Mouse (Mus musculus) heart, adult 2 months (tissue): ENCODE results near the gene Per3. TPM values are rescaled to one million over a fixed set of nuclear protein-coding genes. Genes with fewer than 3 reads are reported as not detected.

ENCODE experiments used
- DNase-seq, 2 experiments: peaks; one replicate each; pipeline ENCODE4 v3.0.0; 2021
- H3K27ac ChIP-seq: fragments of 200-600 bp; 2 replicates; pipeline ENCODE4 v1.8.1; 2022
- H3K27me3 ChIP-seq: fragments of 200-500 bp; 2 replicates; pipeline ENCODE4 v1.6.1; 2012; ENCODE audit warnings: mild to moderate bottlenecking, low read length, inconsistent platforms, mixed read lengths; ENCODE audit not compliant: control insufficient read depth, insufficient read depth
- H3K36me3 ChIP-seq: fragments of 200-500 bp; 2 replicates; pipeline ENCODE4 v1.6.1; 2012; ENCODE audit warnings: low read length, inconsistent platforms; ENCODE audit not compliant: control insufficient read depth, insufficient read depth
- H3K4me1 ChIP-seq: fragments of 200-500 bp; 2 replicates; pipeline ENCODE4 v1.6.1; 2011; ENCODE audit warnings: low read length; ENCODE audit not compliant: control insufficient read depth, insufficient read depth
- H3K4me3 ChIP-seq: fragments of 200-600 bp; 2 replicates; pipeline ENCODE4 v1.8.1; 2022
- H3K79me2 ChIP-seq: fragments of 200-500 bp; replicated peaks from 2 replicates; pipeline ENCODE4 v1.6.1; 2012; ENCODE audit warnings: mild to moderate bottlenecking, inconsistent platforms, low read length, moderate library complexity, mixed read lengths; ENCODE audit not compliant: control insufficient read depth, insufficient read depth
- H3K9ac ChIP-seq: fragments of 200-500 bp; 2 replicates; pipeline ENCODE4 v1.6.1; 2012; ENCODE audit warnings: low read depth, mild to moderate bottlenecking, control low read depth, inconsistent platforms, low read length, mixed read lengths
- CTCF ChIP-seq: fragments of 200-600 bp; IDR thresholded peaks from 2 replicates; pipeline ENCODE4 v1.8.1; 2022; ENCODE audit warnings: antibody characterized with exemption, mild to moderate bottlenecking, moderate library complexity
- EP300 ChIP-seq: fragments of 200-500 bp; IDR thresholded peaks from 2 replicates; pipeline ENCODE4 v1.6.1; 2011; ENCODE audit warnings: low read depth, low read length, control low read depth; ENCODE audit not compliant: insufficient read depth
- POLR2A ChIP-seq: fragments of 200-500 bp; IDR thresholded peaks from 2 replicates; pipeline ENCODE4 v1.6.1; 2011; ENCODE audit warnings: mild to moderate bottlenecking, low read depth, low read length, control low read depth; ENCODE audit not compliant: insufficient read depth
- WGBS: fragments of 180-500 bp; shearing (Covaris S2); methylation state at CpG from one replicate; pipeline ENCODE4 v1.1.7; 2018; 5-methylcytosine and 5-hydroxymethylcytosine counted together
- intact Hi-C: fragments of 180-260 bp; cut with DNase I; formaldehyde crosslinking; loops from one replicate; pipeline ENCODE4 v1.15.1; 2025
- long read RNA-seq: library from polyadenylated mRNA; stranded (forward); transcript quantifications from one replicate; pipeline ENCODE4 v2.0.0, GENCODE M21; 2021
- polyA plus RNA-seq: library from polyadenylated mRNA; depleted of rRNA; stranded (reverse); fragments of >200 nt; gene quantifications from 2 replicates; pipeline ENCODE4 v1.2.3, GENCODE M21; 2012; rRNA removed
- total RNA-seq, 2 experiments: library from RNA; stranded (reverse); gene quantifications; 2 replicates each; pipeline ENCODE4 v1.2.3; 2021

Gene Per3
- total RNA-seq = 10 to 100 TPM in 1 of 2 experiments, 1 to 10 TPM in 1; 2.2 to 11.1 TPM
- polyA plus RNA-seq = 12.2 and 15.3 TPM in 2 replicates
- long read RNA-seq = 0 reads

GRCm38 (mm10) chr4:151044037-151044943, at the start of gene Per3:
Gene Per3 (minus strand): TSS chr4:151044665.
- intact Hi-C loops = no loop called here
- peak; percentile 99 for DNase-seq
- 2% methylated on average over 79 of the region's 79 CpGs for WGBS
- Histone ChIP-seq H3K27ac (peak within 1 kb of the TSS; percentile 93), H3K4me1 (peaks cover 11% of the 10 kb centered on the region), H3K27me3 (no peaks in the 10 kb centered on the region), H3K36me3 (peaks cover 15% of the 10 kb centered on the region), H3K4me3 (peak within 1 kb of the TSS; percentile 79), H3K79me2 (no peaks in the 10 kb centered on the region), H3K9ac (peak within 1 kb of the TSS; percentile 80)
- TF ChIP-seq POLR2A (peak; percentile 94), CTCF (0 out of 2 replicates have a peak, but pooled peaks have one; percentile 1), EP300 (0 out of 2 replicates have a peak, but pooled peaks have one; percentile 2)

DNA sequence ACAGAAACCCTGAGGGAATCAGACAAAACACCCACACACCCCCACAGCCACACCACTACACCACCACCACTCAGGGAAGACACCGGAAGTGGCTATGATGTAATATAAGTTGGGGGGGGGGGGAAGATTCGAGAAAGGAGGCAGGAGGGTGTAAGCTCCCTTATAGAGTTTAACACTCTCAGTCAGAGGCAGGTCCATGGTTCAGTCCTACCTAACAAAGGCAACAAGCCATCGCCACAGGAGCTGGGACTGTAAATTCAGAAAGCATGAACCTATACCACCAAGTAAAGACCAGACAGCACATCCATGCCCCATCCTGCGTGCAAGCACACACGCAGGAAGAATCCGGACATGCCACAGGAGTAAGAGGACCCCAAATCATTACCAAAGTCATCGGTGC, 44.8 kb upstream of the Per3 start, which contains the start of gene Gm13090:
Gene Gm13090, plus strand, starts transcription at position 301 of the 400 bp plus-strand sequence.
- Histone ChIP-seq H3K4me3 (no peak within 1 kb of the TSS), H3K27me3 (no peaks in the 10 kb centered on the region), H3K27ac (peak within 1 kb of the TSS; percentile 66), H3K9ac (peak within 1 kb of the TSS; percentile 69), H3K36me3 (no peaks in the 10 kb centered on the region), H3K4me1 (peaks cover 3% of the 10 kb centered on the region; the same call in 1 of the 2 replicates), H3K79me2 (no peaks in the 10 kb centered on the region)
- intact Hi-C loops = no loop called here
- TF ChIP-seq EP300 (no peak), POLR2A (no peak), CTCF (no peak)
- WGBS = 66% methylated on average over 7 of the region's 7 CpGs
- no peak for DNase-seq

DNA sequence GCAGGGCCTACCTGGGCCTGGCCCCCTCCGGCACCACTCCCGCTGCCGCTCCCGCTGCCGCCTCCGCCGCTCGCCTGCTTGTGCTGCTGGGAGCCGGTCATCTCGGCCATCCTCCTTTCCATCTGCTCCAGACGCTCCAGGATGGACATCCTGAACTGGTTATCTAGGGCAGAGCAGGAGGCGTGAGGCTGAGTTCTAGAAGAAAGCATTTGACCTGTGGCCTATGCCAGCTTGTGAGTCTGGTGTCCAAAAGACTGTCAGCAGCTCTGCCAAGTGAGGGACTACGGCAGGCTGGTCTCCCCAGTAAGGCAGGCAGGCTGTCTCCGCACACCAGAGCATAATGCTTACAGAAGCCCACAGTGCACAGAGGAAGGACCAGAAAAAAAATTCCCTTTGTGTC, 44.4 kb upstream of the Per3 start:
- peak in 1 of 2 experiments; percentile 65 for DNase-seq

GRCm38 (mm10) chr4:151087358-151087757, 42.9 kb upstream of the Per3 start:
- 100% methylated on average over 1 of the region's 1 CpGs for WGBS
- H3K4me1 ChIP-seq = peaks cover 3% of the 10 kb centered on the region; the same call in 1 of the 2 replicates

More for the DNA sequence above, 44.4 kb upstream of the Per3 start:
- Histone ChIP-seq H3K4me3 (no peak overlapping the region), H3K4me1 (peaks cover 3% of the 10 kb centered on the region; the same call in 1 of the 2 replicates), H3K36me3 (no peaks in the 10 kb centered on the region; the same call in 1 of the 2 replicates), H3K9ac (peak overlapping the region; percentile 69), H3K27me3 (no peaks in the 10 kb centered on the region), H3K27ac (peak overlapping the region; percentile 66), H3K79me2 (no peaks in the 10 kb centered on the region)
- 56% methylated on average over 14 of the region's 14 CpGs for WGBS
- intact Hi-C loops = no loop called here
- TF ChIP-seq POLR2A (0 out of 2 replicates have a peak, but pooled peaks have one; percentile 41), EP300 (peak; percentile 65), CTCF (no peak)

GRCm38 (mm10) chr4:151083027-151083426, 38.6 kb upstream of the Per3 start:
- no peaks in the 10 kb centered on the region for H3K27me3 ChIP-seq
- TF ChIP-seq CTCF (no peak), POLR2A (no peak), EP300 (peak; percentile 91)
- intact Hi-C loops = no loop called here
- 53% methylated on average over 5 of the region's 5 CpGs for WGBS
- H3K9ac ChIP-seq = peak overlapping the region; percentile 30; the same call in 1 of the 2 replicates
- H3K4me1 ChIP-seq = no peaks in the 10 kb centered on the region; the same call in 1 of the 2 replicates
- peak in 1 of 2 experiments; percentile 66 for DNase-seq
- H3K4me3 ChIP-seq = no peak overlapping the region
- H3K27ac ChIP-seq = peak overlapping the region; percentile 84
- no peaks in the 10 kb centered on the region for H3K79me2 ChIP-seq
- no peaks in the 10 kb centered on the region; the same call in 1 of the 2 replicates for H3K36me3 ChIP-seq

More at GRCm38 (mm10) chr4:151087358-151087757, 42.9 kb upstream of the Per3 start:
- DNase-seq = no peak
- no peaks in the 10 kb centered on the region; the same call in 1 of the 2 replicates for H3K36me3 ChIP-seq
- no peak overlapping the region for H3K4me3 ChIP-seq
- no peak overlapping the region for H3K9ac ChIP-seq
- H3K79me2 ChIP-seq = no peaks in the 10 kb centered on the region
- intact Hi-C loops = no loop called here
- H3K27ac ChIP-seq = no peak overlapping the region
- no peaks in the 10 kb centered on the region for H3K27me3 ChIP-seq
- TF ChIP-seq POLR2A (no peak), CTCF (peak; percentile 30)
